Mouse (Mus musculus) ES-Bruce4 (cell line): ENCODE measurements around the gene Gm7361.
"Not testable (repeated sequence)": the region's sequence is repeated elsewhere in the genome, so short reads cannot be mapped to it uniquely, and the experiment has no call there.

Source experiments
- CTCF ChIP-seq: IDR thresholded peaks from one replicate; pipeline ENCODE4 v1.8.1; 2011; ENCODE audit warnings: low read depth, low read length
- EP300 ChIP-seq: IDR thresholded peaks from 2 replicates; pipeline ENCODE4 v1.6.1; 2011; ENCODE audit warnings: low read depth, low read length; ENCODE audit not compliant: insufficient read depth
- POLR2A ChIP-seq: IDR thresholded peaks from one replicate; pipeline ENCODE4 v1.8.1; 2011; ENCODE audit warnings: low read length; ENCODE audit not compliant: insufficient read depth

DNA sequence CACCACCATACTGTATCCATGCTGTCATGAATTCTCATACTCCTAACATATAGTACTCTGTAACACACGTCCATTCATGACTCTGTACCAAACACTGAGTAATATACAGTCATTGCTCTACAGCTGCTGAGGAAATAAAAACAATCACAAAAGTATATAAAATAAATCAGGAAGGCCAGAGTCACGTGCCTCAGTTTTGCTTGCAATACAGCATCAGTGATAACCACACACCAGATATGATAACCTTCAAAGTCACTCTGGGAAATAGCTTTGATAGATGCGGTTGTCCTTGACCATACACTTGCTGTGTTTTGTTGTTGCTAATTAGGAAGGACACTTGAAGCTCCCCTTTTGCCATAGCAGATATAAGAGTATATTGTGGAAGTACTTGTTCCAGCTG lies 9.2 kb downstream of the Gm7361 start:
- TF ChIP-seq EP300, POLR2A, CTCF: not testable (repeated sequence)
